In genomic region chr8:106919721-106920394, GRCm38 (mm10) we compare ENCODE assay signal across 18 mouse cellular contexts. TPM values are rescaled to one million over a fixed set of nuclear protein-coding genes. Genes with fewer than 3 reads are reported as not detected.
DNase-seq lines count a peak whose midpoint lies in the region; ATAC-seq and TF ChIP-seq lines count a peak whose summit lies in the region.
"Had no signal": no experiment of that assay in that cellular context is flagged by ENCODE, and none has a peak within 500 bp of the region (broad histone marks: within the 10 kb centered on the region; RNA-seq: fewer than 3 reads in every experiment).

No protein-coding gene starts in this region.

- H3K27ac ChIP-seq in forebrain, embryonic 14.5 days (ENCODE audit: low read depth, low read length) = no peak overlapping the region; the same call in 1 of the 2 replicates
- H3K27ac ChIP-seq in forebrain, embryonic 10.5 days = no peak overlapping the region
- no peak overlapping the region for H3K27ac ChIP-seq in lung, postnatal 0 days (ENCODE audit: low read length)
- H3K27ac ChIP-seq in stomach, postnatal 0 days (replicated peaks) = no peak overlapping the region
- no peak overlapping the region for H3K27ac ChIP-seq in heart, adult 2 months
- H3K27ac ChIP-seq: forebrain, embryonic 12.5 days; heart, embryonic 13.5 days; limb, embryonic 15.5 days; midbrain, embryonic 12.5 days had no signal

- ATAC-seq in forebrain, embryonic 14.5 days = 0 out of 2 replicates have a peak, but pooled peaks have one; percentile 37
- peak; percentile 74 for ATAC-seq in lung, postnatal 0 days
- 0 out of 2 replicates have a peak, but pooled peaks have one; percentile 12 for ATAC-seq in stomach, postnatal 0 days (ENCODE audit: low FRiP score, low TSS enrichment)
- ATAC-seq in megakaryocyte, adult 5-6 weeks (ENCODE audit: poor library complexity, severe bottlenecking) = no peak

- no peaks in the 10 kb centered on the region for H3K79me2 ChIP-seq in heart, adult 2 months (replicated peaks; ENCODE audit: control insufficient read depth, insufficient read depth, low read length)

- no peak for TF ChIP-seq POLR2A in heart, adult 2 months (IDR thresholded peaks at IDR 0.05; ENCODE audit: insufficient read depth, low read depth, low read length)

- WGBS in forebrain, embryonic 14.5 days = 84% methylated on average over 8 of the region's 8 CpGs
- 93% methylated on average over 8 of the region's 8 CpGs for WGBS in forebrain, embryonic 10.5 days
- 70% methylated on average over 8 of the region's 8 CpGs for WGBS in lung, postnatal 0 days
- 93% methylated on average over 8 of the region's 8 CpGs for WGBS in stomach, postnatal 0 days
- 88% methylated on average over 8 of the region's 8 CpGs for WGBS in heart, adult 2 months

- H3K9ac ChIP-seq in forebrain, embryonic 14.5 days (ENCODE audit: low read length) = no peak overlapping the region
- H3K9ac ChIP-seq in lung, postnatal 0 days (replicated peaks; ENCODE audit: low read depth) = no peak overlapping the region
- H3K9ac ChIP-seq in stomach, postnatal 0 days (ENCODE audit: low read length) = no peak overlapping the region
- H3K9ac ChIP-seq in heart, adult 2 months (ENCODE audit: low read depth, low read length) = no peak overlapping the region
- H3K9ac ChIP-seq: forebrain, embryonic 12.5 days; heart, embryonic 13.5 days; limb, embryonic 15.5 days; midbrain, embryonic 12.5 days had no signal

- no peaks in the 10 kb centered on the region for H3K9me3 ChIP-seq in forebrain, embryonic 14.5 days (replicated peaks; ENCODE audit: control insufficient read depth, low read length)
- H3K9me3 ChIP-seq in forebrain, embryonic 10.5 days = no peaks in the 10 kb centered on the region
- H3K9me3 ChIP-seq in lung, postnatal 0 days (ENCODE audit: low read length) = no peaks in the 10 kb centered on the region
- H3K9me3 ChIP-seq in stomach, postnatal 0 days (ENCODE audit: control insufficient read depth, low read length) = no peaks in the 10 kb centered on the region
- H3K9me3 ChIP-seq: forebrain, embryonic 12.5 days; heart, embryonic 13.5 days; limb, embryonic 15.5 days; midbrain, embryonic 12.5 days had no signal

- no peak for DNase-seq in forebrain, embryonic 14.5 days (ENCODE audit: low spot score)
- DNase-seq in forebrain, embryonic 10.5 days (ENCODE audit: extremely low spot score, low spot score) = no peak
- peak; percentile 39 for DNase-seq in lung, postnatal 0 days (ENCODE audit: low spot score)
- no peak for DNase-seq in lung, adult 18-20 months
- DNase-seq in layer of hippocampus, postnatal 36 days = peak; percentile 52 to 64
- DNase-seq in stomach, postnatal 0 days (ENCODE audit: low spot score) = no peak
- DNase-seq in heart, adult 2 months = no peak
- DNase-seq: B cell, adult 2 months; cerebellum, adult 18-20 months; gastrocnemius, postnatal 10 days; kidney, postnatal 25 days; lung, postnatal 36 days had no signal

- intact Hi-C loops in heart, adult 2 months (cut with DNase I) = no loop called here

- H3K4me1 ChIP-seq in forebrain, embryonic 14.5 days (ENCODE audit: control insufficient read depth, insufficient read depth, low read length) = no peaks in the 10 kb centered on the region
- no peaks in the 10 kb centered on the region for H3K4me1 ChIP-seq in forebrain, embryonic 10.5 days
- no peaks in the 10 kb centered on the region for H3K4me1 ChIP-seq in lung, postnatal 0 days (ENCODE audit: insufficient read depth, low read depth, low read length)
- H3K4me1 ChIP-seq in stomach, postnatal 0 days (replicated peaks; ENCODE audit: control insufficient read depth, insufficient read depth) = 0 out of 2 replicates have a peak, but pooled peaks cover 5% of the 10 kb centered on the region
- H3K4me1 ChIP-seq in heart, adult 2 months (ENCODE audit: control insufficient read depth, insufficient read depth, low read length) = no peaks in the 10 kb centered on the region
- H3K4me1 ChIP-seq: forebrain, embryonic 12.5 days; midbrain, embryonic 12.5 days had no signal

- TF ChIP-seq EP300 in lung, postnatal 0 days (IDR thresholded peaks at IDR 0.05) = peak; percentile 19; the same call in 1 of the 2 replicates
- no peak for TF ChIP-seq EP300 in stomach, postnatal 0 days (optimal IDR thresholded peaks at IDR 0.05)
- no peak for TF ChIP-seq EP300 in heart, adult 2 months (IDR thresholded peaks at IDR 0.05; ENCODE audit: insufficient read depth, low read depth, low read length)

- no peaks in the 10 kb centered on the region for H3K27me3 ChIP-seq in forebrain, embryonic 14.5 days (replicated peaks; ENCODE audit: control insufficient read depth, insufficient read depth, low read length)
- H3K27me3 ChIP-seq in forebrain, embryonic 10.5 days (ENCODE audit: poor library complexity, severe bottlenecking) = no peaks in the 10 kb centered on the region
- H3K27me3 ChIP-seq in lung, postnatal 0 days (replicated peaks; ENCODE audit: insufficient read depth, low read length) = no peaks in the 10 kb centered on the region
- no peaks in the 10 kb centered on the region for H3K27me3 ChIP-seq in stomach, postnatal 0 days (ENCODE audit: control insufficient read depth, insufficient read depth, low read length)
- no peaks in the 10 kb centered on the region for H3K27me3 ChIP-seq in heart, adult 2 months (ENCODE audit: control insufficient read depth, insufficient read depth, low read length)
- H3K27me3 ChIP-seq: forebrain, embryonic 12.5 days; heart, embryonic 13.5 days; limb, embryonic 15.5 days; midbrain, embryonic 12.5 days had no signal

- no peak overlapping the region for H3K4me3 ChIP-seq in forebrain, embryonic 14.5 days (ENCODE audit: low read depth, low read length)
- no peak overlapping the region for H3K4me3 ChIP-seq in forebrain, embryonic 10.5 days
- H3K4me3 ChIP-seq in lung, postnatal 0 days (ENCODE audit: low read depth, low read length) = no peak overlapping the region
- H3K4me3 ChIP-seq in stomach, postnatal 0 days (ENCODE audit: low read depth, low read length) = no peak overlapping the region
- H3K4me3 ChIP-seq in heart, adult 2 months = no peak overlapping the region
- H3K4me3 ChIP-seq: forebrain, embryonic 12.5 days; heart, embryonic 13.5 days; limb, embryonic 15.5 days; midbrain, embryonic 12.5 days; myocyte had no signal

- H3K36me3 ChIP-seq in forebrain, embryonic 14.5 days (ENCODE audit: control insufficient read depth, insufficient read depth, low read length) = peaks cover 82% of the 10 kb centered on the region
- peaks cover 98% of the 10 kb centered on the region for H3K36me3 ChIP-seq in forebrain, embryonic 10.5 days (replicated peaks)
- H3K36me3 ChIP-seq in lung, postnatal 0 days (ENCODE audit: insufficient read depth, low read length) = peaks cover 4% of the 10 kb centered on the region; the same call in 1 of the 2 replicates
- peaks cover 36% of the 10 kb centered on the region for H3K36me3 ChIP-seq in stomach, postnatal 0 days (ENCODE audit: control insufficient read depth, insufficient read depth, low read length)
- no peaks in the 10 kb centered on the region; the same call in 1 of the 2 replicates for H3K36me3 ChIP-seq in heart, adult 2 months (ENCODE audit: control insufficient read depth, insufficient read depth, low read length)

- TF ChIP-seq CTCF in lung, postnatal 0 days (IDR thresholded peaks at IDR 0.05) = no peak
- no peak for TF ChIP-seq CTCF in stomach, postnatal 0 days (IDR thresholded peaks at IDR 0.05; ENCODE audit: low read depth)
- TF ChIP-seq CTCF in heart, adult 2 months (IDR thresholded peaks at IDR 0.05) = no peak

- no peak overlapping the region for H3K4me2 ChIP-seq in forebrain, embryonic 14.5 days (ENCODE audit: low read length)
- no peak overlapping the region for H3K4me2 ChIP-seq in lung, postnatal 0 days (replicated peaks; ENCODE audit: low read depth, low read length)
- H3K4me2 ChIP-seq in stomach, postnatal 0 days (replicated peaks; ENCODE audit: low read depth) = no peak overlapping the region
- H3K4me2 ChIP-seq: forebrain, embryonic 12.5 days; heart, embryonic 13.5 days; limb, embryonic 15.5 days; midbrain, embryonic 12.5 days had no signal

RNA-seq across cellular contexts. Expression of gene Sntb2, which starts 15.7 kb away (rescaled TPM):
- 2.3 and 2.9 TPM in 2 replicates for polyA plus RNA-seq in forebrain, embryonic 14.5 days (2014; fragmentation: Nextera tagmentation; extraction: Ambion mirVana)
- polyA plus RNA-seq in forebrain, embryonic 10.5 days (2016; fragmentation: Nextera tagmentation; extraction: Ambion mirVana) = 7.4 and 7.7 TPM in 2 replicates
- 13.4 and 16.3 TPM in 2 replicates for polyA plus RNA-seq in lung, postnatal 0 days (2015; fragmentation: Nextera tagmentation; extraction: Ambion mirVana)
- 10 to 100 TPM; 22.4 to 27.9 TPM for total RNA-seq in layer of hippocampus, postnatal 36 days (2021)
- 9.1 and 10.2 TPM in 2 replicates for polyA plus RNA-seq in stomach, postnatal 0 days (2015; fragmentation: Nextera tagmentation; extraction: Ambion mirVana)
- 10 to 100 TPM; 10.0 to 10.7 TPM for total RNA-seq in heart, adult 2 months (2021)
- 4.5 and 8.8 TPM in 2 replicates for polyA plus RNA-seq in heart, adult 2 months (2012; rRNA removed)
- total RNA-seq in megakaryocyte, adult 5-6 weeks (2015) = 7.7 and 8.5 TPM in 2 replicates
- total RNA-seq in megakaryocyte, adult 5-6 weeks (2017) = 12.0 and 13.3 TPM in 2 replicates

RNA-seq across cellular contexts. Expression of gene Utp4, which starts 26.4 kb away (rescaled TPM):
- 52.7 and 55.2 TPM in 2 replicates for polyA plus RNA-seq in forebrain, embryonic 14.5 days (2014; fragmentation: Nextera tagmentation; extraction: Ambion mirVana)
- polyA plus RNA-seq in forebrain, embryonic 10.5 days (2016; fragmentation: Nextera tagmentation; extraction: Ambion mirVana) = 96.5 and 105 TPM in 2 replicates
- 25.4 and 26.7 TPM in 2 replicates for polyA plus RNA-seq in lung, postnatal 0 days (2015; fragmentation: Nextera tagmentation; extraction: Ambion mirVana)
- 10 to 100 TPM; 41.0 to 43.5 TPM for total RNA-seq in layer of hippocampus, postnatal 36 days (2021)
- 30.4 and 33.7 TPM in 2 replicates for polyA plus RNA-seq in stomach, postnatal 0 days (2015; fragmentation: Nextera tagmentation; extraction: Ambion mirVana)
- 10 to 100 TPM; 21.3 to 22.3 TPM for total RNA-seq in heart, adult 2 months (2021)
- polyA plus RNA-seq in heart, adult 2 months (2012; rRNA removed) = 17.8 and 25.2 TPM in 2 replicates
- total RNA-seq in megakaryocyte, adult 5-6 weeks (2015) = 10.0 and 13.9 TPM in 2 replicates
- total RNA-seq in megakaryocyte, adult 5-6 weeks (2017) = 9.4 and 11.5 TPM in 2 replicates

RNA-seq across cellular contexts. Expression of gene Has3, which starts 49.8 kb away (rescaled TPM):
- 1.4 and 1.8 TPM in 2 replicates for polyA plus RNA-seq in forebrain, embryonic 14.5 days (2014; fragmentation: Nextera tagmentation; extraction: Ambion mirVana)
- polyA plus RNA-seq in forebrain, embryonic 10.5 days (2016; fragmentation: Nextera tagmentation; extraction: Ambion mirVana) = 0.25 and 0.26 TPM in 2 replicates
- polyA plus RNA-seq in lung, postnatal 0 days (2015; fragmentation: Nextera tagmentation; extraction: Ambion mirVana) = 0.13 and 0.32 TPM in 2 replicates
- total RNA-seq in layer of hippocampus, postnatal 36 days (2021) = 1 to 10 TPM; 1.5 to 1.9 TPM
- polyA plus RNA-seq in stomach, postnatal 0 days (2015; fragmentation: Nextera tagmentation; extraction: Ambion mirVana) = 0.28 and 0.40 TPM in 2 replicates
- total RNA-seq in heart, adult 2 months (2021) = under 1 TPM; 0.66 to 0.70 TPM
- polyA plus RNA-seq in heart, adult 2 months (2012; rRNA removed) = 1.1 and 3.7 TPM in 2 replicates
- not detected in 2 replicates for total RNA-seq in megakaryocyte, adult 5-6 weeks (2015)
- 0.16 TPM in 1 of 2 replicates, not detected in the other for total RNA-seq in megakaryocyte, adult 5-6 weeks (2017)

Comparison
In these comparisons a context has a peak if more than half of its experiments do, and no peak if none do; other contexts are left out.
1. DNase-seq: peak in lung, postnatal 0 days (single experiment) and layer of hippocampus, postnatal 36 days (2 of 2); none in forebrain, embryonic 14.5 days (single experiment), forebrain, embryonic 10.5 days (single experiment), lung, adult 18-20 months (0 of 2), stomach, postnatal 0 days (single experiment) and heart, adult 2 months (0 of 2).